Mouse (Mus musculus) lung, postnatal 0 days (tissue): ENCODE data around the gene Cd47. TPM values are rescaled to one million over a fixed set of nuclear protein-coding genes. Genes with fewer than 3 reads are reported as not detected.

Source experiments
- ATAC-seq: fragments of 200-750 bp; cut with Nextera tagmentation; 2 replicates; pipeline ENCODE4 v1.8.0; 2017; ENCODE audit warnings: moderate library complexity
- DNase-seq: peaks from one replicate; pipeline ENCODE4 v3.0.0-alpha.2; 2016; ENCODE audit warnings: low spot score
- H3K27ac ChIP-seq: fragments of 300-500 bp; sonication (generic); 2 replicates; pipeline ENCODE4 v1.5.1; 2014; ENCODE audit warnings: antibody characterized with exemption, mild to moderate bottlenecking, low read length, mixed read lengths
- H3K27me3 ChIP-seq: fragments of 300-500 bp; sonication (generic); replicated peaks from 2 replicates; pipeline ENCODE4 v1.6.1; 2014; ENCODE audit warnings: low read length, mixed read lengths; ENCODE audit not compliant: insufficient read depth
- H3K36me3 ChIP-seq: fragments of 300-500 bp; sonication (generic); 2 replicates; pipeline ENCODE4 v1.6.1; 2014; ENCODE audit warnings: low read length, mixed read lengths; ENCODE audit not compliant: insufficient read depth
- H3K4me1 ChIP-seq: fragments of 300-500 bp; sonication (generic); 2 replicates; pipeline ENCODE4 v1.6.1; 2014; ENCODE audit warnings: antibody characterized with exemption, low read depth, low read length, mixed read lengths; ENCODE audit not compliant: insufficient read depth
- H3K4me2 ChIP-seq: fragments of 300-500 bp; sonication (generic); replicated peaks from 2 replicates; pipeline ENCODE4 v1.6.1; 2014; ENCODE audit warnings: low read depth, mild to moderate bottlenecking, low read length, moderate library complexity, mixed read lengths
- H3K4me3 ChIP-seq: fragments of 300-500 bp; sonication (generic); 2 replicates; pipeline ENCODE4 v1.5.1; 2014; ENCODE audit warnings: low read depth, low read length
- H3K9ac ChIP-seq: fragments of 300-500 bp; sonication (generic); replicated peaks from 2 replicates; pipeline ENCODE4 v1.6.1; 2014; ENCODE audit warnings: low read depth, mild to moderate bottlenecking
- H3K9me3 ChIP-seq: fragments of 300-500 bp; sonication (generic); 2 replicates; pipeline ENCODE4 v1.6.1; 2016; ENCODE audit warnings: low read length, mixed read lengths
- CTCF ChIP-seq: IDR thresholded peaks from 2 replicates; pipeline ENCODE4 v1.5.1; 2016; ENCODE audit warnings: antibody characterized with exemption, mild to moderate bottlenecking
- EP300 ChIP-seq: IDR thresholded peaks from 2 replicates; pipeline ENCODE4 v1.6.1; 2016; ENCODE audit warnings: antibody characterized with exemption, mild to moderate bottlenecking, control low read depth
- WGBS: fragments of 180-500 bp; shearing (Covaris S2); extraction: QIAGEN DNeasy Blood & Tissue Kit; methylation state at CpG from one replicate; pipeline ENCODE4 v1.1.7; 2014; 5-methylcytosine and 5-hydroxymethylcytosine counted together
- polyA plus RNA-seq: library from polyadenylated mRNA; unstranded; fragments of >200 nt; fragmentation: Nextera tagmentation; extraction: Ambion mirVana; gene quantifications from 2 replicates; pipeline ENCODE4 v1.2.1, GENCODE M21; 2015

The Cd47 gene
- polyA plus RNA-seq, 1 experiment from 2014 or later = 219 TPM

DNA sequence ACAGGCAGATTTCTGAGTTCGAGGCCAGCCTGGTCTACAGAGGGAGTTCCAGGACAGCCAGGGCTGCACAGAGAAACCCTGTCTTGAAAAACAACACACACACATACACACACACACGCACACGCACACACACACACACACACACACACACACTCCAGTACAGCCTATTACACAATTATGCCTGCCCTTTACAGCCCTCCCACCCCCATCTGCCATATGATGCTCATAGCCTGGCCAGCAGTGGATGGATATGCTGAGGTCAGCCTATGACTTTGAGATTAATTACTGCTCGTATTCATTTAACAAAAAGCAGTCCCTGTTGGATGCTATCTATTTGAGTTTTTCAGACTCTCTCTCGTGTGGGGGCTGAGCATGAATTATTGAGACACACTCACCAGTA, 144.8 kb downstream of the Cd47 start:
- no peaks in the 10 kb centered on the region for H3K27me3 ChIP-seq
- 80% methylated on average over 5 of the region's 5 CpGs for WGBS
- H3K9me3 ChIP-seq = no peaks in the 10 kb centered on the region
- H3K9ac ChIP-seq = no peak overlapping the region
- TF ChIP-seq EP300 (no peak), CTCF (no peak)
- H3K4me3 ChIP-seq = no peak overlapping the region
- DNase-seq = no peak
- no peak overlapping the region for H3K4me2 ChIP-seq
- no peaks in the 10 kb centered on the region for H3K36me3 ChIP-seq
- H3K27ac ChIP-seq = no peak overlapping the region
- no peaks in the 10 kb centered on the region for H3K4me1 ChIP-seq
- ATAC-seq = peak; percentile 26; the same call in 1 of the 2 replicates

DNA sequence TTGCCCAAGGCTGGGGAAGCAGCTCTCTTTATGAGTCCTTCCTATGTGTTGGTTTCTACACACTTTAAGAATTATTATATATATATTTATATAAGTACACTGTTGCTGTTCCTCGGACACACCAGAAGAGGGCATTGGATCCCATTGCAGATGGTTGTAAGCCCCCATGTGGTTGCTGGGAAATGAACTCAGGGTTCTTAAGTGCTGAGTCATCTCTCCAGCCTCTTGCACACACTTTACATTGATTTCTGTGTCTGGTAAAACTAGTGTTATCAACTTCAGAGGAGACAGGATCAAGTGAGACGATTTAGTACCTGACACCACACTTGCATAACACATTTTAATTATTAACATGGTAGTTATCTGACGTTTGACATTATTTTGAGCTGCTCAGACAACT, 146.7 kb downstream of the Cd47 start:
- no peak overlapping the region for H3K27ac ChIP-seq
- TF ChIP-seq EP300 = no peak
- no peak overlapping the region for H3K4me3 ChIP-seq
- ATAC-seq = no peak
- H3K9ac ChIP-seq = no peak overlapping the region
- no peaks in the 10 kb centered on the region for H3K36me3 ChIP-seq
- no peaks in the 10 kb centered on the region for H3K9me3 ChIP-seq
- 75% methylated on average over 3 of the region's 3 CpGs for WGBS
- no peak overlapping the region for H3K4me2 ChIP-seq
- no peaks in the 10 kb centered on the region for H3K27me3 ChIP-seq
- DNase-seq = no peak
- no peaks in the 10 kb centered on the region for H3K4me1 ChIP-seq

DNA sequence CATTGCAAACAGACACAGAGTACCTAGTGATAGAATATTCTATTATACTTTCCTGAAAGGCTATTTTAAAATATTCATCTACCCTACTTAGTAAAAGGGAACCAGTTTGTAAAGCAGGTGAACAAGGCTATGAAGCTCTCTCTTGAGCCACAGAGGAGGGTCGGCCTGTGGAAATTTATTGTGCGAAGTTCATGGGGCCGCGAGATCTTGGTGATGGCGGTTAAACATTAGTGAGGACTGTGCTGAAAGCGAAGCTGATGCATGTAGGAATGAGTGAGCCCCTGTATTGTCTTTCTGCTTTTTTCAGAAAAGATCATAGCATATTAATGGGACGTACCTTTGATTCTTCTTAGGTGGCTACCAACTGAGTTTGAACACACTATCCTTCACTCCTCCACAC, 147.3 kb downstream of the Cd47 start:
- no peak for TF ChIP-seq EP300
- TF ChIP-seq CTCF = no peak
- no peak overlapping the region for H3K27ac ChIP-seq
- ATAC-seq = no peak
- no peak for DNase-seq
- H3K9ac ChIP-seq = no peak overlapping the region
- H3K4me2 ChIP-seq = no peak overlapping the region
- H3K4me1 ChIP-seq = no peaks in the 10 kb centered on the region
- no peaks in the 10 kb centered on the region for H3K36me3 ChIP-seq
- WGBS = 89% methylated on average over 7 of the region's 7 CpGs
- H3K9me3 ChIP-seq = no peaks in the 10 kb centered on the region
- no peaks in the 10 kb centered on the region for H3K27me3 ChIP-seq
- no peak overlapping the region for H3K4me3 ChIP-seq

GRCm38 (mm10) chr16:49948287-49948686, 148.0 kb downstream of the Cd47 start:
- H3K9me3 ChIP-seq = no peaks in the 10 kb centered on the region
- DNase-seq (no peak), ATAC-seq (no peak)
- no peaks in the 10 kb centered on the region for H3K4me1 ChIP-seq
- no peak overlapping the region for H3K27ac ChIP-seq
- no peaks in the 10 kb centered on the region for H3K27me3 ChIP-seq
- H3K4me2 ChIP-seq = no peak overlapping the region
- no peak overlapping the region for H3K4me3 ChIP-seq
- no peak overlapping the region for H3K9ac ChIP-seq
- no peaks in the 10 kb centered on the region for H3K36me3 ChIP-seq
- 76% methylated on average over 3 of the region's 3 CpGs for WGBS
- TF ChIP-seq CTCF (no peak), EP300 (no peak)

GRCm38 (mm10) chr16:49949261-49949660, 148.9 kb downstream of the Cd47 start:
- no peaks in the 10 kb centered on the region for H3K36me3 ChIP-seq
- no peaks in the 10 kb centered on the region for H3K4me1 ChIP-seq
- H3K27ac ChIP-seq = no peak overlapping the region
- H3K27me3 ChIP-seq = no peaks in the 10 kb centered on the region
- ATAC-seq (no peak; the same call in 1 of the 2 replicates), DNase-seq (peak; percentile 31)
- no peak for TF ChIP-seq EP300
- TF ChIP-seq CTCF = no peak
- no peak overlapping the region for H3K4me3 ChIP-seq
- H3K4me2 ChIP-seq = no peak overlapping the region
- 41% methylated on average over 4 of the region's 4 CpGs for WGBS
- no peak overlapping the region for H3K9ac ChIP-seq
- H3K9me3 ChIP-seq = no peaks in the 10 kb centered on the region

DNA sequence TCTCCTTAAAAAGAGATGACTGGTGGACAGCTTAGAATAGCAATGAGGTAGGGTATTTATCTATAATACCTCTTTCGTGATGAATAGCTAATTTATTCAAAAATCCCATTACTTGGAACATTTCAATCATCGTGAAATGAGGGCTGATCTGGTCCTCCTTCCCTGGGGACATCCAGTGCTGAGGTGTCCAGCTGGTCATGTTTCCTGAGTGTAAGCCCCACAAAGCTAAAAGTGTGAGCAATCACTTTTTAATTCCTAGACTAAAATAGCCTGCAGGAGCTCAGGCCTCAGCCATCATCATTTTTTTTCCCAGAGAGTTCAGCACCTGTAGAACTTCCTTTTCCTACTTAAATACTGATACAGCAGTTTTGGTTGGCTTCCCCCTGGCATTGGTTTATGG, 150.0 kb downstream of the Cd47 start:
- Histone ChIP-seq H3K27me3 (no peaks in the 10 kb centered on the region), H3K9ac (no peak overlapping the region), H3K9me3 (no peaks in the 10 kb centered on the region), H3K36me3 (no peaks in the 10 kb centered on the region), H3K4me2 (no peak overlapping the region), H3K4me1 (no peaks in the 10 kb centered on the region), H3K27ac (no peak overlapping the region), H3K4me3 (no peak overlapping the region)
- no peak for ATAC-seq
- 90% methylated on average over 2 of the region's 2 CpGs for WGBS
- no peak for TF ChIP-seq CTCF
- TF ChIP-seq EP300 = no peak
- DNase-seq = no peak

DNA sequence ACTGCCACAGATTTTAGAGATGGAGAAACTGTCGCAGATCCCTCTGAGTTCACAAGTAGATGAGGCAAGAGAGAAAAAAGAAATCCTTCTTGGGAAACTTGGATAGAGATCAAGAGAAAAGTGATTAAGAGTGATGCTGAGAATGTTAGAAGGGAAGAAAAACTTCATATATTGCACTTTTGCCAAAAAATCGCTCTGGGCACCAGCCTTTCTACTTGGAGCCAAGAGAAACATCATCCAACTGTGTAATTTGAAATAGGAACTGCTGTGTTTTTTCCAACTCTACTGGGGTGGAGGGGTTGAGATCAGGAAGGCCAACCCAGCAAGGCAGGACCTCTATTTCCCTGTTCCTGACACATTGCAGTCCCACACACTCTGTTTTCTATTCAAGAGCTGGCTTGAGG, 151.0 kb downstream of the Cd47 start:
- no peak overlapping the region for H3K4me2 ChIP-seq
- H3K4me3 ChIP-seq = no peak overlapping the region
- WGBS = 60% methylated on average over 2 of the region's 2 CpGs
- DNase-seq (peak; percentile 92), ATAC-seq (peak; percentile 57)
- H3K27ac ChIP-seq = peak overlapping the region; percentile 22; the same call in 1 of the 2 replicates
- no peaks in the 10 kb centered on the region for H3K27me3 ChIP-seq
- H3K9ac ChIP-seq = no peak overlapping the region
- no peaks in the 10 kb centered on the region for H3K4me1 ChIP-seq
- no peak for TF ChIP-seq CTCF
- TF ChIP-seq EP300 = peak; percentile 54
- no peaks in the 10 kb centered on the region for H3K9me3 ChIP-seq
- H3K36me3 ChIP-seq = no peaks in the 10 kb centered on the region
